ENCODE assay signal across 8 mouse cellular contexts in the genomic region with DNA sequence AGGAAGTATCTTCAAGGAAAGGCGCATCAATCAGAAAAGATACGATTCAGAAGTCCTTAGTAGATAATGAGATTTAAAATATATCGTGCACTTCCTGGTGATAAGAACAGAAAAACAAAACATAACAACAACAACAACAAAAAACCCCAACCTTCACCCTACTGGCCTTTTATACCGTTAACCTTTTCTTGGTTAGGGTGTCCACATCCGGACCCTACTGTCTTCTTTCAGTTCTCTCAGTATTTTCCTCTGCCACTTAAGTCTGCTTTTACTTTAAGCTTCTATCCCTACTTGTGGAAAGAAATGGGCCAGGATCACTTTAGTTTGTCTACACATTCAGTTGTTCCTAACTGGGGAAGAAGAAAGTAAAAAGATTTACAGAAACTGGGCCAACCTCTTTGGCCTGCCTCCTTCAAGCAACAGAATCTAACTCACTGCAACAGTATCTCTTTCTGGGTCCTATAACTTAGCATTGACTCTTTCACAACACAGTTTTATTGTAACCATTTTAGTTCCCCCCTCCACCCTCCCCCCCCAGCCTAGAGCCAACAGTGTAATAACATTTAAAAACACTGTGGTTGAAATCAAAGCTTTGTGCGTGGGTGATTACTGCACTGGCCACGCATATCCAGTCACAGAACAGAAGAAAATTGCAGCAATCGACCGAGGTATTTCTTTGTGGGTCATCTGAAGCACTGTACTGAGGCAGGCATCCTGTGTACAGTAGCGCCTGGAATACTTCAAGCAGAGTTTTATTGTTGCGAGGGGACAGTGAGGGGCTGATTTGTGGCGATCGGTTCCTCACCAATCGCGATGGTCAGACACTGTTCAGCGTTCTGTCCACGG. TPM values are rescaled to one million over a fixed set of nuclear protein-coding genes. Genes with fewer than 3 reads are reported as not detected.
DNase-seq lines count a peak whose midpoint lies in the region; ATAC-seq and TF ChIP-seq lines count a peak whose summit lies in the region.

No protein-coding gene starts in this region.

- no peaks in the 10 kb centered on the region for H3K27me3 ChIP-seq in lung, embryonic 14.5 days (ENCODE audit: insufficient read depth, low read length)
- H3K27me3 ChIP-seq in embryonic facial prominence, embryonic 13.5 days, result no peaks in the 10 kb centered on the region
- no peaks in the 10 kb centered on the region for H3K27me3 ChIP-seq in intestine, embryonic 15.5 days (replicated peaks)

- WGBS in lung, embryonic 14.5 days, result 22% methylated on average over 17 of the region's 17 CpGs
- WGBS in embryonic facial prominence, embryonic 13.5 days, result 27% methylated on average over 17 of the region's 17 CpGs
- 22% methylated on average over 17 of the region's 17 CpGs for WGBS in intestine, embryonic 15.5 days

- TF ChIP-seq CTCF in lung, embryonic 14.5 days (IDR thresholded peaks at IDR 0.05; ENCODE audit: low read depth), result no peak

- H3K9ac ChIP-seq in lung, embryonic 14.5 days, result peak overlapping the region; percentile 99
- peak overlapping the region; percentile 97 for H3K9ac ChIP-seq in embryonic facial prominence, embryonic 13.5 days
- peak overlapping the region; percentile 37; the same call in 1 of the 2 replicates for H3K9ac ChIP-seq in intestine, embryonic 15.5 days

- no peaks in the 10 kb centered on the region for H3K9me3 ChIP-seq in lung, embryonic 14.5 days (ENCODE audit: low read depth, low read length)
- H3K9me3 ChIP-seq in embryonic facial prominence, embryonic 13.5 days, result no peaks in the 10 kb centered on the region
- no peaks in the 10 kb centered on the region for H3K9me3 ChIP-seq in intestine, embryonic 15.5 days

- no peak for DNase-seq in lung, embryonic 14.5 days
- DNase-seq in lung, postnatal 25 days (ENCODE audit: low spot score), result no peak
- peak; percentile 60 for DNase-seq in naive thymus-derived CD4-positive, alpha-beta T cell, adult 2 months (ENCODE audit: low read depth)
- DNase-seq in adipocyte (ENCODE audit: low spot score), result no peak
- DNase-seq in layer of hippocampus, adult 11-12 months (ENCODE audit: low spot score), result no peak
- no peak for DNase-seq in layer of hippocampus, postnatal 25 days (ENCODE audit: extremely low spot score in 1 of 2, low spot score in 1 of 2)

- peak overlapping the region; percentile 100 for H3K27ac ChIP-seq in lung, embryonic 14.5 days (ENCODE audit: low read depth)
- peak overlapping the region; percentile 99 for H3K27ac ChIP-seq in embryonic facial prominence, embryonic 13.5 days
- H3K27ac ChIP-seq in intestine, embryonic 15.5 days, result peak overlapping the region; percentile 99

- peak overlapping the region; percentile 83 for H3K4me2 ChIP-seq in lung, embryonic 14.5 days
- H3K4me2 ChIP-seq in embryonic facial prominence, embryonic 13.5 days, result peak overlapping the region; percentile 69
- H3K4me2 ChIP-seq in intestine, embryonic 15.5 days (replicated peaks), result peak overlapping the region; percentile 75

- peak overlapping the region; percentile 96 for H3K4me3 ChIP-seq in lung, embryonic 14.5 days (ENCODE audit: low read depth, low read length)
- peak overlapping the region; percentile 96 for H3K4me3 ChIP-seq in embryonic facial prominence, embryonic 13.5 days
- peak overlapping the region; percentile 84 for H3K4me3 ChIP-seq in intestine, embryonic 15.5 days (replicated peaks)

- H3K36me3 ChIP-seq in lung, embryonic 14.5 days (ENCODE audit: insufficient read depth), result no peaks in the 10 kb centered on the region
- no peaks in the 10 kb centered on the region for H3K36me3 ChIP-seq in embryonic facial prominence, embryonic 13.5 days
- no peaks in the 10 kb centered on the region for H3K36me3 ChIP-seq in intestine, embryonic 15.5 days

- 0 out of 2 replicates have a peak, but pooled peaks cover 3% of the 10 kb centered on the region for H3K4me1 ChIP-seq in lung, embryonic 14.5 days (ENCODE audit: insufficient read depth)
- peaks cover 21% of the 10 kb centered on the region for H3K4me1 ChIP-seq in embryonic facial prominence, embryonic 13.5 days
- peaks cover 4% of the 10 kb centered on the region; the same call in 1 of the 2 replicates for H3K4me1 ChIP-seq in intestine, embryonic 15.5 days (replicated peaks)

- peak; percentile 70; the same call in 1 of the 2 replicates for ATAC-seq in lung, embryonic 14.5 days (ENCODE audit: insufficient read depth)
- peak; percentile 71 for ATAC-seq in embryonic facial prominence, embryonic 13.5 days (ENCODE audit: insufficient number of reproducible peaks, insufficient read depth, low FRiP score, low TSS enrichment, low read depth)
- peak; percentile 78 for ATAC-seq in intestine, embryonic 15.5 days

RNA-seq across cellular contexts. Expression of a gene that starts 0.8 kb away (rescaled TPM):
- 25.3 and 25.9 TPM in 2 replicates for polyA plus RNA-seq in lung, embryonic 14.5 days (2014; fragmentation: Nextera tagmentation; extraction: Ambion mirVana)
- 19.2 and 20.6 TPM in 2 replicates for polyA plus RNA-seq in embryonic facial prominence, embryonic 13.5 days (2015; fragmentation: Nextera tagmentation; extraction: Ambion mirVana)
- 13.6 and 14.0 TPM in 2 replicates for polyA plus RNA-seq in intestine, embryonic 15.5 days (2015; fragmentation: Nextera tagmentation; extraction: Ambion mirVana)
- 100 to 1,000 TPM; 176 to 210 TPM for total RNA-seq in layer of hippocampus, postnatal 25 days (2021)

Comparison
In these comparisons a context has a peak if more than half of its experiments do, and no peak if none do; other contexts are left out.
1. H3K9ac ChIP-seq: peak in every context shown above with its lines; median percentile 99 in lung, embryonic 14.5 days; 97 in embryonic facial prominence, embryonic 13.5 days; 37 in intestine, embryonic 15.5 days.